Mouse (Mus musculus): ENCODE data around the gene Zic5.

Zic5 gene

DNA sequence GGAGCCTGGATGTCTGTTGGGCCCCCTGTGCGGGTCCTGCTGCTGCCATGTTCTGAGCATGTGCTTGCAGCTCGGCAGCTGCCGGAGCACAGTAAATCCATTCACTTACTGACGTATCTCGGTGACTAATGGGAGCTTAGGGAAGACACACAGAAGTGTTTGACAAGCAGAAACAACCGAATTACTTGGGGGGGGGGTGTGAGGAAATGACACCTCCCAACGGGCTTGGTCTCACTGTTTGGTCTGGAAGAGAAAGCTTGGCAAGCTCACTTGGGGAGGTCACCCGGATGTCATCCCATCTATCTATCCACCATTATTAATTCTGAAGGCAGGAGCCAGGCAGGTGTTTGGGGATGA is 38.3 kb downstream of the Zic5 start:
- no peak for DNase-seq

DNA sequence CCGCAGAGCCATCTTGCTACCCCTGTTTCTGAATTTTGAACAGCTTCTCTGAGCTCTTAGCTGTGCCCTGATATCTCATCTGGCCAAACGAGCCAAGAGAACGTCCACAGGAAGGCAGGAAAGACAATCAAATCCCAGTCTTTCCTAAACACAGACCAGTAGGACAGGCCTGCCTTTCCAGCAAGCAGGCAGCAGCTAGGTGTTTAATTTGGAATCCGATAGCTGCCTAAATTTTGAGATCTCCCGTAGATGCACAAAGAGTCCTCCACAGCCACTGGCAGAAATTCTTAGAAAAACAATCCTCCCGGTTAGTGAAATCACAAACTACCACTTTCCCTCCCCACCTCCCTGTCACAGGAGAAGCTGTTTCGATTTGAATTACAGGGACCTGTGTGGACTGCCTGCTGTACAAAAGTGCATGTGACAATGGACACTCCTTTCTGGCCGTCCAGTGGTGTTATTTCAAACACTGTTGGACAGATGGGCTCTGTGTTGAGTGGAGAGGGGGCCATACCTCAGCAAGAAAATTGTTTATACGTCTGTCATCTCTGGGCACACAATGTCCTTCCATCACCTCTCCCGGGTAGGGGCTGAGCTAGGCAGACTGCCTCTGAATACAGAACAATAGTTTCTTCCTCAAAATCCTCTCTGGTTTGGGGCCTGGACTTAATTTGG is 38.8 kb downstream of the Zic5 start:
- no peak for DNase-seq

DNA sequence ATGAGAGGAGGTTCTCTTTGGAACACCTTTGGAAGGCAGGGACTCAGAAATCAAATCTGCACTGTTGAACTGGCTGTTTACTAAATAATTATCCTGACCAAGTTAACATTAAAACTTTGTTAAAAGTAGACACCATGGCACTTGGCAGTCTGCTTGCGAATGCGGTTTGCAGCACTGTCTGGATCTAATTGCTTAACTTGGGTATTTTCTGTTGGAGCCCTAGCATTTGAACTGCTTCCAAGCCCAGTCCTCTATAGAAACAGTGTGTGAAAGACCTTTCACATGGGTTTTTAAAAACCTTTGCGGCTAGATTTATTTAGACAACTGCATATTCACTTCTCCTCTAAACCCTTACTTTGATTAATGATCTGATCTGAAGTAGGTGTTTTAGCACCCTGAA is 41.0 kb downstream of the Zic5 start:
- DNase-seq = no peak

DNA sequence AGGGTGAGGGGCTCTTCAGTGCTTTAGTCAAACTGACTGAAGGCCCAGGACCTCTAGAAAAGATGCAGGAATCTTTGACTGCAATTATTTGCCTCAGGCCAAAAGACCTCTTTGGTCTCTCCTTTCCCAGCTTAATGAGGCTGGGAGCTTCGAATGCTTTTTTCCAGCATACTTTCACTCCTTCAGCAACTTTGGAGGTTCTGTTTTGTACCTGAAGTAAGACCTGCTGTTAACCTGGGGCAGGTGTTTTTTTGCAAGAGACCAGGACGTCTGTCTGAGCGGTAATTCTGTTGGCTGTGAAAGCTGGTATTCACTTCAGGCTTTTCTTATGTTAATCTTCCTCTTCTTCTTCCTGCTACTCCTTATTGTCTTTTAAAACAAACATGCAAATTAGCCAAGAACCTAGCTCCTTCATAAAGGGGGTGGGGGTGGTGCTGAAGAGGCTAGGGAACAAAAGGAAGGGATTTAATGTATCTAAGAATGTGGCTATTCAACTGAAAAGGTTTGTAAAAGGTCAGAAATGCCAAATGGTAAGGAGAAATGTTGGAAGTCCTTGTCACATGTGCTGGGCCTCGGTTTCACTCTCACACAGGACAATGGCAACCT is 49.2 kb downstream of the Zic5 start:
- no peak for DNase-seq

DNA sequence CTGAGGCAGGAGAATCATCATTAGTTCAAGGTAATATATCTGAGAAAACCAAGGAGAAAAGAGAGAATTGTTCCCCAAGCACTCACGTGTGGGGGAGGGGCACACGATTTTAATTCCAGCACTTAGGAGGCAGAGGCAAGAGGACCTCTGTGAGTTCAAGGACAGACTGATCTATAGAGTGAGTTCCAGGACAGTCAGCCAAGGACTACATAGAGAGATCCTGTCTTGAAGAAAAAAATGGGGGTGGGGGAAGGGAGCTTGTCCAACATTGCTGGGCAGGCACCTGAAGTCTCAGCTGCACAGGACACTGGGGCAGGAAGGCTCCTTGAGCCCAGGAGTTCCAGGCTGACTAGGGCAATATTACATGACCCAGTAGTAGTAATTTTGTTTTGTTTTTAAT is 50.7 kb downstream of the Zic5 start:
- DNase-seq = no peak

DNA sequence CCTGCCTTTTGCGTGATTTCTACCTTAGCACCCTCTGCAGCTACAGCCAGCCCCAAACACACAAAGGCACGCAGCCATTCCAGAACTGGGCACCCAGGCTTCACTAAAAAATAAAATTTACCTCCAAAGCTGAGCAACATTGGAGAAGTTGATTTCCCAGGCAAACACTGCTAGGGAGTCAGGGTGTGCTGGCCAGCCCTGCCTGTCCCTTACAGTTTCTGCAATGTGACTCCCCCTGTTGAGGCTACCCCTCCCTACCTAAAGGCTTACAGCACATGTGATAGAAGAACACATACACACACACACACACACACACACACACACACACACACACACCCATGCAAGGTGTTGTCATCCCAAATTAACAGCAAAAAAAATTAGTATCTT is 51.9 kb downstream of the Zic5 start:
- DNase-seq = no peak

DNA sequence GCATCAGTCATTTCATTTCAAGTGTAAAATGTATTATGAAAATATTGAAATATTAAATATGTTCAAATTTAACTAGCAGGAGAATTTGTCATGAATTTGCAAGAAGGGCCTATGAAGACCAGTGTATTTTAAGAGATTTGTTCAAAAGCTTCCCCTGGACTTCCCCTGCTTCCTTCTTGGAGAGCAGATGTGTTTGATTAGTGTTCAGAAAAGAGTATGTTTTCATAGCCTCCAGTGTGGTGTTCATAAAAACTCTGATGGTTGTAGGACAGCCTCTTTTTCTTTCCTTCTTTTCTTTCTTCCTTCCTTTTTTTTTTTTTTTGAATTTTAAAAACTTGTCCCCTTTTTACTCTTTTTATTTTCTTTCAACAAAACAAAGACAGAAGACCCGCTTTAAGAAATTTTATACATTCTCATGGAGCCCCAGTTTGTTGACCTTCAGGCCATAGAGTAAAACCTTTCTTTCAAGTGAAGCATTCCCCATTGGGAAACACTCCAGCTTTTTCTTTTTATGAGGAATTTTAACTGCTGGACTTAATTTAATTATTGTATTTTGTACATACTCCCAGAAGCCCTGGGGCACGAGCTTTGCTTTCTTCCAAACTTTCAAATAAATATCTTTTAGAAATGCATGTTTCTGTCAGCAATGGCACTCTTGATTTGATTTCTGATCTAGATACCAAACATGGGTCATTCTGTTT is 52.5 kb downstream of the Zic5 start:
- no peak for DNase-seq
